Mouse (Mus musculus) cerebellum, postnatal 10 days (tissue): ENCODE measurements around the gene Erbb4.

ENCODE experiments used
- DNase-seq, 2 experiments: peaks; one replicate each; pipeline ENCODE4 v3.0.0; 2021; ENCODE audit warnings: mixed read lengths in 2 of 2

The Erbb4 gene

DNA sequence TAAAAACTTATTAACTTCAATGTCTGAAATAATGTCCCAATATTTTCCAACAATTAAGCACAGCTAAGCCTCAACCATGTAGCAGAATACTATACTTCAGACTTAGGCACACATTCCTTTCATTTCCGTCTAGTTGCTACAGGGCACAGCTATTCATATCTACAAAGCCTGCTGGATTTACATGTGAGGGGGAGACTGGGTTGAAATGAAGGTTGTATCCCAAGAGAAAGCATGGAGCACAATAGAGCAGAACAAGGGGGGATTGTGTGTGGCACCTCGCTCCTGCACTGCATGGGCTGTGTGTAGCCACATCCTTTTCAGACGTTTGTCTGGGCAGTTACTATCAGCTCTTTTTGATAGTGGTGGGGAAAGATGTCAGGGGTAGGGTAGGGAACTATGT is 83.0 kb downstream of the Erbb4 start:
- no peak for DNase-seq

DNA sequence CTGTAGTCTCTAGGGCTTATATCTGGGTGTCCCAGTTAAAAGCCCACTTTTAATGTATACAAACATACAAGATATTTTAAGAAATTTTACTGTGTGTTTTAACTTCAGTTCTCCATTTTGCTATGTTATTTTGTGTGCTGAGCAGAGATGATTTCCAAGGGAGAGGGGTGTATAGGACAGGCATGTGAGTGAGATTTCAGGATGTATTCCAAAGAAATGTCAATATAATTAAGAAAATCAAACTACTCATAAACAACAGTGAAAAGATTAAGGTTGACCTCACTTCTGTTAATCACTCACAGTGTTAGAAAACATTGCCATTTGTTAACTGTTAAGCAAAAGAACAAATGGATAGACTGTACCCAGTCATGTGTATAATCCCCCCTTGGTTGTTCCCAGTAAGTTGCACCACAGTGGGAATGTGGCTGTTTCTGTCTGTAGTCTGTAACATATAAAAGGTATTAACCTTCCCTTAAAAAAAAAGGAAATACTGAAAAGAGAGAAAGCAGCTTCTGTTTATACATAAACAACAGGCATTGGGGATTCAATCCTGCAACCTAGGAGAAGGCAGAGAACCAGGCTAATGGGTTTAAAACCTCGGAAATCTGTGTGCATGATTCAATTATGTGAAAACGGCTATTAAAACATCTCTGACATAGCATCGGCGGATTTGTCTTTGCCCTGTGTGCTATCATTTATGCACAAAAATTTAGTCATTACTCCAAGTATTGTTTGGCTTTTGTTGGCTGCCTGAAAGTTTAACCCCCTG is 84.5 kb downstream of the Erbb4 start:
- no peak for DNase-seq

DNA sequence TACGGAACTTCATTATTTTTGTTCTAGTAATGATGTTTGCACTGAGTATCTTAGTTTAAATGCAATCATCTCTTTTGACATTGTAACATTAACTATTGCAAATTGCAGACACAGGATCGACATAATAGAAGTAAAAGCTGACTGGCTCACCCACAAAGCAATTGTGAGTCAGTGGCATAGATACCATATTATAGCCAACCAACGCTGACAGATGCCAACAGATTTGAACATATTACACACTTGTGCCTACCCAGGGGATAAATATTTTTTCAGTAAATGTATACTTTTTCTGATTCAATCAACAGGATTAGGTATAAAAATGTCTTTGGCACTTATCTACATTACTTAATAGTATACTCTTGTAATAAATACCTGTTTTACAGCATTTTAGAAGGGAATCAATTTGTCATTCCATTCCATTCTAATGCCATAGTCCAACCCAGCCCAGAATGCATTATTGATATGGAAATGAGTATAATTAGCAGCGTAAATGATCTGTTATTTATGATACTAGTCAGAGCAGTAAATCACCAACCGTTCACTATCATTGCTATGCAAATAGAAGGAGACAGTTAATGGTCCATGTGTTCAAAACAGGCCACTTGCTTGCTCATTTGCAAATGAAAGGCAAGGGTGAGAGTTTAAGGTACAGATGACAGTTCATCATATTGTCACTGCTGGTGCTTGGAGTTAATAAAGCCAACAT is 97.9 kb downstream of the Erbb4 start:
- DNase-seq = no peak

DNA sequence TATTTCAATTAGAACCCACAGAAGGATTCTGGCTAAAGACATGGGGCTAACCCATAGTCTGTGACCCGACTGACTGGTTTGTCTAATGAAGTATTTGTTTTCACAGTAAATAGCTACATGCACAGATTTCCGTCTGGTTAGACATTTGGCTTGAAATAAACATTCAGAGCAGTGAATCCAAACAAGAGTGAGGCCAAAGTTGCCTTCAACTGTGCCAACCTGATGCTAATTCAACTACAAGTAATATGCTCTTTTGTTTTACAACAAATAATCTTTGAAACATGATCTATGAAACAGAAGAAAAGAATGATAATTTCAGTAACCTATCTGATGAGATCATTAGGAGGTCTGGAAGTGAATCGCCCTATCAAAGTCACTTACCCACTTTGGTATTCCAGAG is 106.5 kb downstream of the Erbb4 start:
- no peak for DNase-seq

DNA sequence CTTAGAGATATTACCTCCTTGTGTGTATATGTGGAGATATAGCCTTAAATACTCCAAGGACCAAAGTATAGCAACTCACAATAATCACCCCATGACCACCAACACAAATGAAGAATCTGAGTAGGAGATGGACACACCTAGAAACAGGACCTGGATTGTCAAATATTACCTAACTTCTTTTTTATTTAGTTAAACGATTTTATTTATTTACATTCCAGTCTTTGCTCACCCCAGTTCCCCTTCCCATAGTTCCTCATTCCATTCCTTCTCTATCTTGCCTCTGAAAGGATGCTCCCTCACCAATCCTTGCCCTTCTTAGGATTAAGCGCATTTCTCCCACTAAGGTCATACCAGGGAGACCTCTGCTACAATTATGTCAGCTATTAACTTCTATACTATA is 128.6 kb downstream of the Erbb4 start:
- DNase-seq = no peak

DNA sequence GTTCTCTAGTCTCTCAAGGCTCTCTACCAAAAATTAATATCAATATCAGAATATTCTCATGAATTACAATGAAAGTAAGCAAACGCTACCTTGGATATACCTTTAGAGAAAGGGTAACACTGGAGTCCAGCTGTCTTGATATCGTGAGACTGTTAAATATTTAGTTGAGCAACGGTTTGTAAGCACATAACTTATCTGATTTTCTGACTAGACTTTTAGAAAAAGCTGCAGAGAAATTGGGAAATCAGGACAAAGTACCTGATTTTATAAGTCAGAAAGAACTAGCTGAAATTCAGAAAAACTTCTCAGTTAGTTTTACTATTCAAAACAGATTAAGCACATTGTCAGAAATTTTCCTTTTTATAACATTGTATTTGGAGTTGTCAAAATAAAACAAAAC is 129.3 kb downstream of the Erbb4 start:
- DNase-seq = no peak

DNA sequence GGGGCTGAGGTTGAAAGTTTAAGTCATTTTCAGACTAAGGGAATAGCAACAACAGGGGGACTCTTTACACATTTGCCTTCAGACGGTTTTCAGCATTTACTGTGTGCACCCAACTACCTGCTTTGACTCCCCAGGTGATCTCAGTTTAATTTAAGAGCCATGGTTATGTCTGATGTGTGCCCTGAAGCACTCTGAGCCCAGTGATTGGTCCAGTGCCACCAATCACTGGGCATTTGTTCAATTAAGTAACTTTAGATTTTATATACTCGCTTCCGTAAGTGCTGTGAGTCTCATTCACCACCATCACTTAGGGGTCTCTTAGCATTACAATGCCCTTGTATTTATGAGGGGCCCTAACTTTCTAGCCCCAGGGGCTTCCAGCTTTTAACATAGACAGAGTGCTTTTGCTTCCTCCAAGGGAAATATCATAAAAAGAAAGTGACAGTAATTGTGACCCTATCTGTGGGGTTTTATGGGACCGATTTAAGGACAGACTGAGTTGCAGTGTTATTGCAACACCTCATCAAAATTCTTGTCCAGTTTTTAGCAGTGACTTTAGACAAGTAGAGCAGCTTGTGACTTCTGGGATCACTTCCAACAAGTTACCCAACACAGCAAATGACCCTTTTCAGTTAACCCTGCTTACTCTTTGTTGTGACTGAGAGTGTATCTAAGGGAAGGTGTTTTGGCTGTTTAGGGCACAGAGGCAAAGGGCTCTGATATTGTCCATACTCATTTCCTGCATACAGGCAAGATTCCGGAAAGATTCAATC is 134.3 kb downstream of the Erbb4 start:
- DNase-seq = peak in 1 of 2 experiments; percentile 24

DNA sequence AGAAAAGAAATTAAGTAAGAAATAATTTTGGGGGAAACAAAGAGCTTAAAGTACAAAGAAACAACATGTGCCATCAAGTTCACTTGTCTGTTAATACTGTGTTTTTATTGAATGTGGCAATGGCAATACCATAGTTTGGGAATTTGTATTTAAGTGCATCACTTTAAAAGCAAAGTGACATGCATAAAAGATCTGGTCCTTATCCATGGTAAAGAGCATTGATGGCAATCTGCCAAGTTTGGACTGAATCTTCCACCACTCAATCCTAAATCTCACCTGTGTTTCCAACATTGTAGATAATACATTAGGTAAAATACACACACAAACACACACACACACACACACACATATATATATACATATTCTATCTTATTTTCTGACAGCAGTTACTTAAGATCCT is 143.7 kb downstream of the Erbb4 start:
- peak; percentile 28 to 52 for DNase-seq

DNA sequence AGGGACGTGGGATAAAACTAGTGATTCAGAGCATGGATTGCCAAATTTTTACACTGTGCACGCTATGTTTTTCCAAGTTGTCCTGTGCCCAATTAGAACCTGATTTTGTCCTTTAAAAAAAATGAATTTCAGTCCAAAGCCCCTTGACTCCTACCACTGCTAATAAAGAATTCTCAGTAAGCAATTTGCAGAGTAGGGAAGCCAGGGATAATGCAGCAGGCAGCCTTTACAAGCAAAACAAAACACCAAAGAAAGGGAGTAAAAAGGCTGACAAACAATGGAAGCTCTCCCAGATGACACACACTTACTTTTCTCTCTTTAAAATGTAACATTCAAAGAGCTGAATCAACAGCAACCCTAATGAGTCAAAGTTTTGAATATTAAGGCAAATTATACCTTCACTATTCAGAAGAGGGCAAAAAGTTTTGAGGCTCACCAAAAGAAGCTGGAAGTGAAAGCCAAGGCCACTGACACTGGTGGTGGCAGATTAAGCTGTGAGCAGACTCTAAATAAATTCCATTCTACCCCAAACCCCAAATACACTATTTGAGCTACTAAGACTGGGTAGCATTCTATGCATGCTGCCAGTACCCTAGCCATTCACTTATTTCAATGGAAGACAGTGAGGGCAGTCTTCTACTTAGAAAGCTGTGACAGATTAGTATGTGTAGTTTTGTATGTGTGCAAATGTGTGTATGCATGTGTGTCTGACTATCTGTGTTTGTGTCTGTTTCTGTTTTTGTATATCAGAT is 146.3 kb downstream of the Erbb4 start:
- DNase-seq = no peak

DNA sequence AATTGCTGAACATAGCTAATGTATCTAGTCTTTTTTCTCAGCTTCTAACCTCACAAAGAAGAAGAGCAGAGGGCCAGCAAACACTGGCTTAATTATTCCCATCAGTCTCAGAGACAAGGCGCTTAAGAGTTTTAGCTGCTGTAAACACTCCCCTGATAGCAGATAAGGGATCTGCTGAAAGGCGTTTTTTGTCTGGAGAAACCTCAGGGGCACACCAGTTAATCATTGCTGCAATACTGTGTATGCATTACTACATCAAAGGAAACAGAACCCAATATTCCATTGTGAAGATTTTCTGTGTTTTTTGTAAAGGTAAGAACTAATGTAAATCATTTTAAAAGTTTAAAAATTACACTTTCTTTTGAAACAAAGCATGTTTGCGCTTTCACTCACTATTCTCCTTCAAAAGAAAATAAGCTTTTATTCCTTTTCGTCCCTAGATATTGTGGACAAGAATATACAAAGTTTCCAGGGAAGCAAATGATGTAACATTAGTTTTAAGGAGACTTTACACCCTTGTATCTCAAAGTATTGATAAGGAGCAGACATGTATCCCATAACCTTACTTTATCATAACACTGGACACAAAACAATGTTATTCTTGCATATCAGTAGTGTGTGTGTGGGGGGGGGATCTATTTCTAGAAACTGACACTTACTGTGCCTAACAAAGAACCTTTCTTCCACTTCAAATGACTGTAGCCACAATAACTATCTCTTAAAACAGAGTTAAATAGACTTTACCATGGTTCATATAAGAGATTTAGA is 150.9 kb downstream of the Erbb4 start:
- no peak for DNase-seq

DNA sequence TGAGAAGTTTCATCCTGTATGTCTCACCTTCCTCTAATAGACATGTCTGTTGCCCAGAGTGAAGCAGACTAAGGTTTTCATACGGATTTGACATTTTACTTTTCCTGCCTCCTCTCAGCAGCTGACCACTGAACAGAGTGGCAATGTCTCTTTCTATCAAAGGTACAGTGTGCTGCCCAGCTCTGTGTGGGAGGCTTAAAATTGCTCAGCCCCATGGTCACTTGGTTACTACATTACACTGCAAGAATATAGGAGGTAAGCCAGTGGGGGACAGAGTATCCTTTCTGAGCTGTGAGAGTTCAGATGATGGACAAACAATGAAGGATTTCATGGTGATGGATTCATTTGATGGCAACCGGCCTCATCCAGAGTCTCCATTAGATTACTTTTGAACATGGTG is 152.4 kb downstream of the Erbb4 start:
- DNase-seq = no peak

DNA sequence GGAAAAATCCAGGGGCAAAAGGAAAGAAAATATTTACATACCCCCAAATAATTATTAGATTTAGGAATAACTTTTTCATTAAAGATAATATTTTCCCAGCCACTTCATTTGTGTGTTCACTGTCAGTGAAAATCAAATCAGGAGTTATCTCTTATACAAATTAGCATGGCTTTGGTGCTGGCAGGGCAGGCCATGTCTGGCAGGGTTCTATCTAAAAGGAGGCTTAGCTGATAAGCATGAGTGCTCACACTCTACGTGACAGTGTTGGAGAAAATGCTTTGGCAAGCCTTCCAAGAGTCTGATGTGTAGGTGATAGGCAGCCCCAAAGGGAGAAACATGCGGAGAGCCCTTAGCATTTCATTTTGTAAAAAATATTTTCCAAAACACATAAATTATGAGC is 164.7 kb downstream of the Erbb4 start:
- DNase-seq = peak; percentile 61 to 75

DNA sequence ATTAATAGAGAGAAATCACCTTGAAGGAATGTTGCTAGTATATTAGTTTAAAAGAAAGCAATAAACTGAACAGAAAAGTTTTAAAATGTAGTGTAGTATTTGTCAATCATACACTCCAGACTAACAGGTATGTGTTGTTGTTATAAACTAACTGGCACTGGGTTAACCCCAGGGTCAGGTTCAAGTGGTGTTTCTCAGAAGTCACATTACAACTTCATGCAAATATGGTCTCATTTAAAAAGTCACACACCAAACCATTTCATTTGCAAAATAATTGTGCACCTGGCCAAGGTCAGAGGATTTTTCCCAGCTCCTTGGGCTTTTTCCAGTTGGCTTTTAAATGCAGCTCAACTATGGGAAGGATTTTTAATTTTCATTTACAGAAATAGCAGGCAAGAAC is 173.1 kb downstream of the Erbb4 start:
- peak; percentile 7 to 19 for DNase-seq

DNA sequence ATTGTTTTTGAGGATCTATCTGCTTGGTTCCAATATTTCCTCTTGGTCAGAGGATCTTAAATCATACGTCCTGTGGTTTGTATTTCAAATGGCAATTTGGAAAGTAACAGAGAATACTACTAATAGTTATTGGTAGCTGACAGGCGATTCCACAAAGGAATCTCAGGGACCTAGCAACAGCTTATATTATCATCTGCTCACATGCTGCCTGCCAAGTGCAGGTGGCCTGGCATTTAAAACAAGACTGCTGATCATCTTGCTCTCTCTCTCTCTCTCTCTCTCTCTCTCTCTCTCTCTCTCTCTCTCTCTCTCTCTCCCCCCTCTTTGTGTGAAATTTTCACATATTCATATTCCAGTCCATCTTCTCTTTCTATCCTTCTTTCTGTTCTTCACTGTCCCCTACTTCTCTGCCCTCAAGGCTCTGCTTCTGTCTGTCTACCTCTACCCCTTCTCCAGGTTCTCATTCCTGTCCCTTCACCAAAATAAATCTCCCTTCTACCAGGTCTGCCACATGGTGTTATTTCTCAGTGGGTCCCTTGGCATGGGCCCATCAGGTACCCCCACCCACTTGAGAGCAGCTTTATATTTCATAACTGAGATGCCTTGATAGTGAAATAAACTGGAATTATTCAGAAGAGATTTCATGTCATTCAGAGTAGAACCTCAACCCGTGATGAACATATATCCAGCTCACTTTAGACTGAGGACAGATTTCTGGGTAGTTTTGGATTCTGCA is 174.4 kb downstream of the Erbb4 start:
- peak; percentile 59 to 71 for DNase-seq

DNA sequence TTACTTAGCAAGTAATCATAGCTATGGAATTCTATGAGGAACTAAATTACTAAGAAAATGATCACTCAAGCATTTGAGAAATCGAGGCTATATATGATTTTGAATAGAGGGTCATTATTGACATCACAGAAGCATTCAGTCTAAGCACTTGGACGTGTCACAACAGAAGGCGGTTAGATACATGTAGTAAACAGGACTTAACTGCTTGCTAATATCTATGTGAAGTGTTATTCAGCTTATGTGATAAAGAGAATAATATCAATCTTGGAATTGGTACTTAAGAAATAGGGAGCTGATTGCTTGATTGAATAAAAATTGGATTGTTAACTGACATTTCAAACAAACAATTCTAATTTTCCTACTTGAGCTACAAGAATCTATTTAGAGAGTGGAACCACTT is 190.0 kb downstream of the Erbb4 start:
- no peak for DNase-seq

DNA sequence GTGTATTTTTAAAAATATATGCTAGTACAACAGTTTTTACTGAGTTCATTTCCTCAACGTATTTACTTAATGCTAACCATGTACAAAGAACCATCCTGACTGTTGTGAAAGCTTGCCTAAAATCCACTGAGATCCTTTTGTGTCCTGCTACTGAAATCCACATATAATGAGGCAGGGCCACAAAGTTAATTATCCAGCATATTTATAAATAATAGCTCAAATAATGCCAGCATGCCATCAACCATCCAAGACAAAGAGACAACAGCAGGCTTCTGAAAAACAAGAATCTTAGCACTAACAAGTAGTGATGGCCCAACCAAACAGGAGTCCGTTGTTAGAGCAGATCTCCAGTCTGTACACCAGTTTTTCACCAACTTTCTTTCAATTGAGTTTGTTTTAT is 215.8 kb downstream of the Erbb4 start:
- DNase-seq = no peak

DNA sequence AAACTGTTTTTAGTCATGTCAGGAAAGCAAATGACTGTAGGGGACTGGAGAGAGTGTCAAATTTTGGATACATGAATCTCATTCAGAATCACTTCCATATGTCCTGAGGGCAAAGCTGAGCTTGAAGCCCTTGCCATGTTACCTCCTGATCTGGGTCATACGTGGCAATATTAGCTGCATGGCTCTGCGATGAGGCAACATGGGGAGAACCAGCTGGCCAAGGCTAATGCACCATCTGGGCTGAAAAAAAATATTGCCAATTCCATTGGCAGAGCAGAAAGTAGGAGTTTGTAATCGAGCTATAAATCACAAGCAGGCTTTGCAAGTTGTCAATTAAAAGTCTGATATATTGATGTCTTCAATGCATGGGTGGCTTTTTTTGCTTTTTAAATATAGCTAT is 221.0 kb downstream of the Erbb4 start:
- peak; percentile 89 to 92 for DNase-seq

DNA sequence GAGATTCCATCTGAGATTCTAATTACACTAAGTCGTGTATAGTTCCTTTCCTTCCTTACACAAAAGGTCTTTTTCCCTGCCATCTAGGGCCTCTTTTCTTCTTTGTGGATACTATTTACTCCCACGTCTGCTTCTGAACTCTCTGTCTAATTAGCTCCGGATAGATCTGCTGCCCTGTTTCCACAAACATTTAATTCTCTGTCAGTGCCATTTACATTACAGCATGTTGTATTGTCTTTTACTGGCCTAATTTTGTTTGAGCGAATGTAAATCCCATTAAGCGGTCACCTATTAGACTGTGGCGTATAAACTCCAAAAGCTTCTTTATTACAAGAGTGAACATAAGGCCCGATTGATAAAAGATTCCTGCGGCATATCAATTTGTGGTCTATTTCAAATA is 232.9 kb downstream of the Erbb4 start:
- no peak for DNase-seq

DNA sequence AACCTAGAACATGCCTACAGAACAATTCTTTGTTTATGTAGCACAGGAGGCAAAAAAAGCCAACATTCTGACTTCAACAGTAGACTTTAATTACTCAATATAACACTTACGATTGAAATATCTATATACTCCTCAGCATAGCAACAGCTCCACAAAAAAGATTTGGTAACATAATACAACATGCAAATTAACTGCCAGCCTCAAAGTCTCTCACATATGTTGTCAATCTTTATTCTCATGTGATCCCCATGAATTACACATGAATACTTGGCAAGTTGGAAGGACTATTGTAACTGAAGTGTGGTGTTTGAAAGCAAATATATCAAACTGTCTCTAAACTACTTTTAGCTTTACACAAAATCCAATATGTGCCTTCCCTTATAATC is 234.2 kb downstream of the Erbb4 start:
- DNase-seq = no peak

DNA sequence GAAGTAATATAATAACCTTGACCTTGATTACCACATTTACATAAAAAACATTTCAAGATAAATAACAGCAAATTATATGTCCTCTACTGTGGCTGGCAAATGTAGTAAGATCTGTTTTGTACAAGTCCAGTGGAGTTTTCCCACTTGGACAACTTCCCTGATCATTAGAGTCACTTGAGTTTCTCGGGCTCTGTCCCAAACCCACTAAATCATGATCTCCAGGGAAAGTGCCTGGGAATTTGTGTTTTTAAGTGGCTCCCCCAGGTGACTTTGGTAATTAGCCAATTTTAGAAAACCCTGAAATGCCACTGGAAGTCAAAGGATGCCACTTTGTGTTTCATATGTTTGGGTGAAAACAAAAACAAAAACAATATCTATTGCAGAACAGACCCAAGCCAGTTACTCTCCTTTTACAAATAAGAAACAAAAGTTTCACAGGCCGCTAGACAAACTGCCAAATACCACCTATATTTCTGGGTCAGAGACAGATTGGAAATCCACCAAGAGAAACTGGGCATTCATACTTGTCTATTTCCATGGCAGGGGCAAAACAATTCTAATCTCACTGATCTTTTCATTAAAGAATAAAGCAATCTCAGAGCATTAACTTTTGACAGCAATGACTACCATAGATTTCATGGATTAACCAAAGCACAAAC is 234.8 kb downstream of the Erbb4 start:
- DNase-seq = peak in 1 of 2 experiments; percentile 35

DNA sequence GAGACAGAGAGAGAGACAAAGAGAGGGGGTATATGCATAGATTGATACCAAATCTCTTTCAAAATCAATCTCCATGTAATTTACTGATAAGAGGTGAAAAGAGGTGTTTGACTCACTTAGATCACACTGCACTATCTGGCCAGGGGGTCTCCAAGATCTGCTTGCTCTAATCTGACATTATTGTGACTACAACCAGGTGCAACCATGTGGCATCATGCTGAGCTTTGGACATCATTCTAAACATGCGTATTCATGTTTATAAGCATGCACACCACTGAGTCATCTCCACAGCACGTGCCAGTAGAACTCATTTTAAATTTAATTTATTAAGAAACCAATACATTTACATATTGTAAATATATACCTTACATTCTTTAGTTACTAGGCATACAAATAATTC is 247.5 kb downstream of the Erbb4 start:
- DNase-seq = peak; percentile 56 to 75
